Mouse (Mus musculus) heart, embryonic 14.5 days (tissue): ENCODE results near the gene Gm10061. TPM values are rescaled to one million over a fixed set of nuclear protein-coding genes. Genes with fewer than 3 reads are reported as not detected.
"Not testable (repeated sequence)": the region's sequence is repeated elsewhere in the genome, so short reads cannot be mapped to it uniquely, and the experiment has no call there.

ENCODE experiments used
- ATAC-seq: fragments of 200-750 bp; cut with Nextera tagmentation; 2 replicates; pipeline ENCODE4 v1.8.0; 2017; ENCODE audit warnings: low read depth, moderate TSS enrichment; ENCODE audit not compliant: insufficient number of reproducible peaks, insufficient read depth, low FRiP score
- H3K27ac ChIP-seq, 2 experiments: fragments of 200-500 bp in 1 of 2; fragments of 300-500 bp in 1 of 2; sonication (generic) in 1 of 2; replicated peaks in 1 of 2; 2 replicates each; pipeline ENCODE4 v1.5.1; 2012 to 2014; ENCODE audit warnings: low read depth in 2 of 2, low read length in 2 of 2, control low read depth in 1 of 2, mild to moderate bottlenecking in 1 of 2, mixed read lengths in 1 of 2; ENCODE audit not compliant: control insufficient read depth in 1 of 2, insufficient read depth in 1 of 2
- H3K27me3 ChIP-seq: fragments of 300-500 bp; sonication (generic); 2 replicates; pipeline ENCODE4 v1.6.1; 2014; ENCODE audit warnings: mild to moderate bottlenecking, low read length, control low read depth; ENCODE audit not compliant: control insufficient read depth, insufficient read depth
- H3K36me3 ChIP-seq: fragments of 300-500 bp; sonication (generic); 2 replicates; pipeline ENCODE4 v1.6.1; 2014; ENCODE audit warnings: mild to moderate bottlenecking, control low read depth, low read length, mixed read lengths; ENCODE audit not compliant: control insufficient read depth, insufficient read depth
- H3K4me1 ChIP-seq, 2 experiments: fragments of 200-500 bp in 1 of 2; fragments of 300-500 bp in 1 of 2; sonication (generic) in 1 of 2; 2 replicates each; pipeline ENCODE4 v1.6.1; 2012 to 2014; ENCODE audit warnings: low read length in 2 of 2, control low read depth in 1 of 2, mixed read lengths in 1 of 2; ENCODE audit not compliant: control insufficient read depth in 2 of 2, insufficient read depth in 2 of 2
- H3K4me2 ChIP-seq: fragments of 300-500 bp; sonication (generic); 2 replicates; pipeline ENCODE4 v1.6.1; 2014; ENCODE audit warnings: mild to moderate bottlenecking, low read length
- H3K4me3 ChIP-seq, 2 experiments: fragments of 200-500 bp in 1 of 2; fragments of 300-500 bp in 1 of 2; sonication (generic) in 1 of 2; 2 replicates each; pipeline ENCODE4 v1.5.1; 2012 to 2014; ENCODE audit warnings: low read length in 2 of 2, mild to moderate bottlenecking in 2 of 2, control low read depth in 1 of 2, low read depth in 1 of 2, moderate library complexity in 1 of 2; ENCODE audit not compliant: control insufficient read depth in 1 of 2, insufficient read depth in 1 of 2
- H3K9ac ChIP-seq: fragments of 300-500 bp; sonication (generic); 2 replicates; pipeline ENCODE4 v1.6.1; 2014; ENCODE audit warnings: mild to moderate bottlenecking, low read length
- H3K9me3 ChIP-seq: fragments of 300-500 bp; sonication (generic); 2 replicates; pipeline ENCODE4 v1.6.1; 2016; ENCODE audit warnings: low read length, control low read depth; ENCODE audit not compliant: control insufficient read depth
- WGBS: fragments of 180-500 bp; shearing (Covaris S2); extraction: QIAGEN DNeasy Blood & Tissue Kit; methylation state at CpG from one replicate; pipeline ENCODE4 v1.1.7; 2014; 5-methylcytosine and 5-hydroxymethylcytosine counted together
- polyA plus RNA-seq: library from polyadenylated mRNA; unstranded; fragments of >200 nt; fragmentation: Nextera tagmentation; extraction: Ambion mirVana; gene quantifications from 2 replicates; pipeline ENCODE4 v1.2.1, GENCODE M21; 2014

Gm10061 gene
- polyA plus RNA-seq, result not detected in 2 replicates

- H3K36me3 ChIP-seq, result no peaks in the 10 kb centered on the region
- no peaks in the 10 kb centered on the region for H3K4me1 ChIP-seq
- no peak within 1 kb of the TSS for H3K27ac ChIP-seq
- ATAC-seq, result no peak
- H3K27me3 ChIP-seq, result no peaks in the 10 kb centered on the region
- no peak within 1 kb of the TSS for H3K4me3 ChIP-seq
- H3K9ac ChIP-seq, result no peak within 1 kb of the TSS
- no peak within 1 kb of the TSS for H3K4me2 ChIP-seq
- peaks cover 3% of the 10 kb centered on the region; the same call in 1 of the 2 replicates for H3K9me3 ChIP-seq
- WGBS, result 84% methylated on average over 1 of the region's 1 CpGs
These were observed at the start of gene Gm10061 for GRCm38 (mm10) chr16:89150786-89151185. Gm10061 (plus strand) TSS chr16:89151086.

DNA sequence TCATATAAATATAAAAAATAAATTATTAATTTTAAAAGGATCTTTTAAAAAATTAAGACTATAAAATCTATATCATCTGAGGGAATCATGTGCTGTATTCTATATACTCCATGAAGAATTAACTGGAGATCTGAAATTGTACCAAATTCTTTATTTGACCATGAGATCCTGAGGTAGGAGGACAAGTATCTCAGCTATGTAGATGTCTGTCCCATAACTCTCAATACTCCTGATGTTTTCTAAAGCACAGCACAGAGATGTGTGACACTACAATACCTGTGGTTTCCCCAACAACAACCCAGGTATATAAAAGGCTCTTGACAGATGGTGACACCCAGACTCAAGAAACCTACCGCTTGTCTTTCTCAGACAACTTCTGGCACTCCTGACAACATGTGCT is 10.3 kb upstream of the Gm10061 start, which contains the start of gene Gm6358:
Gm6358 (plus strand) TSS at position 301 of the 400 bp plus-strand sequence.
- no peaks in the 10 kb centered on the region for H3K36me3 ChIP-seq
- no peak within 1 kb of the TSS for H3K4me3 ChIP-seq
- no peak within 1 kb of the TSS for H3K27ac ChIP-seq
- H3K9ac ChIP-seq, result no peak within 1 kb of the TSS
- H3K27me3 ChIP-seq, result no peaks in the 10 kb centered on the region
- no peaks in the 10 kb centered on the region for H3K4me1 ChIP-seq
- H3K9me3 ChIP-seq, result 0 out of 2 replicates have a peak, but pooled peaks cover 2% of the 10 kb centered on the region
- no peak within 1 kb of the TSS for H3K4me2 ChIP-seq
- ATAC-seq, result no peak
- WGBS, result 88% methylated on average over 1 of the region's 1 CpGs

DNA sequence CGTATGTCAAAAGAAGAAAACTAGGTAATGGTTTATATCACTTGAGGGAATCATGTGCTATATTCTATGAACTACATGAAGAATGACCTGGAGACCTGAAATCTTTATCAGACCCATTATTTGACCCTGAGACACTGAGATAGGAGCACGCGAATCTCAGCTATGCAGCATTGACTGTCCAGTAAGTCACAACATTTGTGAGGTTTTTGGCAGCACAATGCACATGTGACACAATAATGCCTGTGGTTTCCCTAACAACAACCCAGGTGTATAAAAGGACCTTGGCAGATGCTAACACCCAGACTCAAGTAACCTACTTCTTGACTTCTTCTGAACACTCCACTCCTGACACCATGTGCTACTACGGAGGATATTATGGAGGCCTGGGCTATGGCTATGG is 6.8 kb downstream of the Gm10061 start, which contains the start of gene Gm9789:
Gm9789 (plus strand) TSS at position 301 of the 400 bp plus-strand sequence.
- no peaks in the 10 kb centered on the region for H3K4me1 ChIP-seq
- WGBS, result 77% methylated on average over 4 of the region's 4 CpGs
- no peak within 1 kb of the TSS for H3K9ac ChIP-seq
- no peak within 1 kb of the TSS for H3K4me2 ChIP-seq
- H3K4me3 ChIP-seq, result no peak within 1 kb of the TSS
- ATAC-seq, result no peak
- H3K9me3 ChIP-seq, result no peaks in the 10 kb centered on the region
- H3K27ac ChIP-seq, result no peak within 1 kb of the TSS
- no peaks in the 10 kb centered on the region for H3K27me3 ChIP-seq
- H3K36me3 ChIP-seq, result no peaks in the 10 kb centered on the region

- H3K4me1 ChIP-seq, H3K4me3 ChIP-seq, H3K36me3 ChIP-seq, H3K27ac ChIP-seq, H3K9ac ChIP-seq, H3K4me2 ChIP-seq, H3K9me3 ChIP-seq, ATAC-seq, H3K27me3 ChIP-seq: not testable (repeated sequence)
These were observed 18.3 kb downstream of the Gm10061 start, which contains the start of gene Gm7735 for GRCm38 (mm10) chr16:89169190-89169589. Gm7735 (plus strand) TSS chr16:89169490.

GRCm38 (mm10) chr16:89174435-89174834 is 23.5 kb downstream of the Gm10061 start, which contains the start of gene 1110057P08Rik:
1110057P08Rik (plus strand) TSS chr16:89174735.
- H3K4me2 ChIP-seq, result no peak within 1 kb of the TSS
- no peak within 1 kb of the TSS for H3K27ac ChIP-seq
- WGBS, result 55% methylated on average over 2 of the region's 2 CpGs
- no peak within 1 kb of the TSS for H3K4me3 ChIP-seq
- H3K4me1 ChIP-seq, result no peaks in the 10 kb centered on the region
- no peaks in the 10 kb centered on the region for H3K36me3 ChIP-seq
- H3K27me3 ChIP-seq, result no peaks in the 10 kb centered on the region
- ATAC-seq, result no peak
- no peak within 1 kb of the TSS for H3K9ac ChIP-seq
- no peaks in the 10 kb centered on the region for H3K9me3 ChIP-seq

GRCm38 (mm10) chr16:89188621-89189020 is 37.7 kb downstream of the Gm10061 start:
- no peaks in the 10 kb centered on the region for H3K27me3 ChIP-seq
- 65% methylated on average over 4 of the region's 4 CpGs for WGBS

More at GRCm38 (mm10) chr16:89188621-89189020, 37.7 kb downstream of the Gm10061 start:
- no peaks in the 10 kb centered on the region for H3K36me3 ChIP-seq
- H3K9me3 ChIP-seq, result no peaks in the 10 kb centered on the region
- H3K27ac ChIP-seq, result no peak overlapping the region
- H3K4me2 ChIP-seq, result no peak overlapping the region
- no peak overlapping the region for H3K4me3 ChIP-seq
- ATAC-seq, result no peak
- no peaks in the 10 kb centered on the region for H3K4me1 ChIP-seq
- H3K9ac ChIP-seq, result no peak overlapping the region

Other genes starting within 250 kb of the Gm10061 start
- not detected in 2 replicates for gene Krtap19-9b, start 218.8 kb upstream of the Gm10061 start, polyA plus RNA-seq
- not detected in 2 replicates for gene Krtap16-3, start 188.2 kb upstream of the Gm10061 start, polyA plus RNA-seq
- gene Krtap22-2, start 140.3 kb upstream of the Gm10061 start, polyA plus RNA-seq, result not detected in 2 replicates
- not detected in 2 replicates for gene Gm10229, start 135.8 kb upstream of the Gm10061 start, polyA plus RNA-seq
- gene Krtap6-1, start 119.4 kb upstream of the Gm10061 start, polyA plus RNA-seq, result not detected in 2 replicates
- not detected in 2 replicates for gene Gm10228, start 109.6 kb upstream of the Gm10061 start, polyA plus RNA-seq
- not detected in 2 replicates for gene Krtap6-5, start 103.2 kb upstream of the Gm10061 start, polyA plus RNA-seq
- gene 1110025L11Rik, start 87.1 kb upstream of the Gm10061 start, polyA plus RNA-seq, result not detected in 2 replicates
- not detected in 2 replicates for gene Krtap6-3, start 67.1 kb upstream of the Gm10061 start, polyA plus RNA-seq
- gene Gm6358, start 10.2 kb upstream of the Gm10061 start, polyA plus RNA-seq, result not detected in 2 replicates
- gene Gm9789, start 6.9 kb downstream of the Gm10061 start, polyA plus RNA-seq, result not detected in 2 replicates
- not detected in 2 replicates for gene Gm7735, start 18.4 kb downstream of the Gm10061 start, polyA plus RNA-seq
- gene 1110057P08Rik, start 23.6 kb downstream of the Gm10061 start, polyA plus RNA-seq, result not detected in 2 replicates
- gene Krtap20-2, start 54.8 kb downstream of the Gm10061 start, polyA plus RNA-seq, result not detected in 2 replicates